Mouse (Mus musculus) stomach, postnatal 0 days (tissue): ENCODE data around the gene Nuak1.

ENCODE experiments used
- CTCF ChIP-seq: IDR thresholded peaks from 2 replicates; pipeline ENCODE4 v1.5.1; 2016; ENCODE audit warnings: antibody characterized with exemption, low read depth, mild to moderate bottlenecking, moderate library complexity
- EP300 ChIP-seq: optimal IDR thresholded peaks from 2 replicates; pipeline ENCODE3; 2016; ENCODE audit warnings: antibody characterized with exemption

DNA sequence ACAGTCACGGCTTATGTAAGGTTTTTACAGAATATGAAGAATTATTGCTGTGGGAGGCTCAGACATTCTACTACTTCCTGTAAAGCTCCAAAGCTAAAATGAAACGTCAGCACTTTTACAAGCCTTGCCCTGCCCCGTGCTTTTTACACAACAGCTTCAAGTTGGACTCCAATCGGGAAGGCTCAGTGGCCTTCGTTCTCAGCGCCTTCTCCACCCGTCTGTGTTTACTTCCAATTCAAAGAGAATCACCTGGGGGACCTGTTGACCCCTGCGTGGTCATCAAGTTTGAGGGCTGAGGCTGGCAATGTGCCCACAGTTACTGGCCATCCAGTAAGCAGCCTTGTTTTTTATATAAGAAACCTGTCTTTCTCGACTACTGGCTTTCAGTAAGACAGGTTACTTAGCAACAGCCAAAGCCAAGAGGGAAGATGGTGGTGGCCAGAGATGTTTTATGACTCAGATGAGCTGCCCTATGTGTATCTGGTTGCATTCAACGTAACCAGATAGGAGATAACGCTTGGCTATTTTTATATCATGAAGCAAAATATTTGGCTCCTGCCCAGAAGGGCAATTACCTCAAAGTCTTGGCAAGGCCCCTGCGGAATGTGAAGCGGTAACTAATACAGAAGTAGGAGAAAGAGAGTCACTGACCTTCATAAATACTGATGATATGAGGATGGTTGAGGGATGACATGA, 31.3 kb downstream of the Nuak1 start:
- no peak for TF ChIP-seq CTCF
- TF ChIP-seq EP300: no peak
